Comparison of ENCODE assay signal across 8 mouse cellular contexts in genomic region chr19:47178431-47179271, GRCm38 (mm10). TPM values are rescaled to one million over a fixed set of nuclear protein-coding genes. Genes with fewer than 3 reads are reported as not detected.
DNase-seq lines count a peak whose midpoint lies in the region; ATAC-seq and TF ChIP-seq lines count a peak whose summit lies in the region.

TSS of gene Neurl1a (plus strand) at chr19:47178820.

- no peaks in the 10 kb centered on the region for H3K79me2 ChIP-seq in C2C12 (ENCODE audit: control insufficient read depth, insufficient read depth)

- peak; percentile 67 for ATAC-seq in embryonic facial prominence, embryonic 14.5 days (ENCODE audit: low read depth)
- peak; percentile 66 for ATAC-seq in heart, embryonic 12.5 days (ENCODE audit: insufficient number of reproducible peaks, low FRiP score)
- ATAC-seq in liver, postnatal 0 days = peak; percentile 44

- peak within 1 kb of the TSS; percentile 99 for H3K4me2 ChIP-seq in embryonic facial prominence, embryonic 14.5 days (ENCODE audit: low read depth, low read length)
- peak within 1 kb of the TSS; percentile 98 for H3K4me2 ChIP-seq in heart, embryonic 12.5 days
- H3K4me2 ChIP-seq in liver, postnatal 0 days (ENCODE audit: low read depth, low read length) = peak within 1 kb of the TSS; percentile 90

- peak within 1 kb of the TSS; percentile 32 for H3K4me3 ChIP-seq in C2C12 (ENCODE audit: insufficient read depth, poor library complexity, severe bottlenecking)
- H3K4me3 ChIP-seq in embryonic facial prominence, embryonic 14.5 days (ENCODE audit: low read depth, low read length) = peak within 1 kb of the TSS; percentile 75
- H3K4me3 ChIP-seq in heart, embryonic 12.5 days = peak within 1 kb of the TSS; percentile 75
- H3K4me3 ChIP-seq in liver, postnatal 0 days (ENCODE audit: low read depth, low read length) = peak within 1 kb of the TSS; percentile 56

- TF ChIP-seq CTCF in C2C12 (IDR thresholded peaks at IDR 0.05; ENCODE audit: control insufficient read depth, insufficient read depth, insufficient read length) = no peak
- TF ChIP-seq CTCF in liver, postnatal 0 days (IDR thresholded peaks at IDR 0.05; ENCODE audit: low read depth) = no peak

- peaks cover 7% of the 10 kb centered on the region for H3K27me3 ChIP-seq in C2C12 (ENCODE audit: control insufficient read depth, insufficient read depth, insufficient read length)
- H3K27me3 ChIP-seq in embryonic facial prominence, embryonic 14.5 days (replicated peaks; ENCODE audit: control insufficient read depth, insufficient read depth, low read length) = peaks cover 18% of the 10 kb centered on the region
- H3K27me3 ChIP-seq in heart, embryonic 12.5 days (replicated peaks) = peaks cover 56% of the 10 kb centered on the region
- H3K27me3 ChIP-seq in liver, postnatal 0 days (ENCODE audit: insufficient read depth, low read length) = peaks cover 38% of the 10 kb centered on the region

- H3K9me3 ChIP-seq in embryonic facial prominence, embryonic 14.5 days (ENCODE audit: control insufficient read depth, low read length) = peaks cover 4% of the 10 kb centered on the region; the same call in 1 of the 2 replicates
- H3K9me3 ChIP-seq in heart, embryonic 12.5 days (replicated peaks) = peaks cover 9% of the 10 kb centered on the region; the same call in 1 of the 2 replicates
- H3K9me3 ChIP-seq in liver, postnatal 0 days (ENCODE audit: low read length) = no peaks in the 10 kb centered on the region

- no peak for TF ChIP-seq EP300 in liver, postnatal 0 days (IDR thresholded peaks at IDR 0.05; ENCODE audit: low read depth)

- H3ac ChIP-seq in C2C12 (ENCODE audit: control insufficient read depth, insufficient read length, low read depth) = peak within 1 kb of the TSS; percentile 63

- DNase-seq in adrenal gland, postnatal 25 days = peak; percentile 67
- DNase-seq in embryonic facial prominence, embryonic 14.5 days (ENCODE audit: low spot score) = peak; percentile 85
- DNase-seq in layer of hippocampus, adult 18-20 months (ENCODE audit: low spot score in 2 of 2) = peak in 1 of 2 experiments; percentile 69
- DNase-seq in liver, postnatal 0 days = peak; percentile 34
- DNase-seq in ovary, adult 18-20 months (ENCODE audit: low spot score) = peak; percentile 42
- peak; percentile 40 for DNase-seq in urinary bladder, postnatal 25 days (ENCODE audit: low spot score)

- peak within 1 kb of the TSS; percentile 76 for H3K9ac ChIP-seq in embryonic facial prominence, embryonic 14.5 days (ENCODE audit: low read depth, low read length)
- H3K9ac ChIP-seq in heart, embryonic 12.5 days = peak within 1 kb of the TSS; percentile 76
- peak within 1 kb of the TSS; percentile 30 for H3K9ac ChIP-seq in liver, postnatal 0 days (replicated peaks)

- no peaks in the 10 kb centered on the region for H3K36me3 ChIP-seq in C2C12 (ENCODE audit: control insufficient read depth, insufficient read depth)
- H3K36me3 ChIP-seq in embryonic facial prominence, embryonic 14.5 days (ENCODE audit: control insufficient read depth, insufficient read depth, low read length) = no peaks in the 10 kb centered on the region
- H3K36me3 ChIP-seq in heart, embryonic 12.5 days = no peaks in the 10 kb centered on the region
- H3K36me3 ChIP-seq in liver, postnatal 0 days (replicated peaks; ENCODE audit: insufficient read depth, low read length) = no peaks in the 10 kb centered on the region

- no peaks in the 10 kb centered on the region for H3K79me3 ChIP-seq in C2C12 (ENCODE audit: low read depth)

- 0 out of 2 replicates have a peak within 1 kb of the TSS, but pooled peaks have one; percentile 33 for H3K27ac ChIP-seq in embryonic facial prominence, embryonic 14.5 days (replicated peaks; ENCODE audit: low read depth, low read length)
- H3K27ac ChIP-seq in heart, embryonic 12.5 days (ENCODE audit: poor library complexity, severe bottlenecking) = no peak within 1 kb of the TSS
- no peak within 1 kb of the TSS for H3K27ac ChIP-seq in liver, postnatal 0 days (ENCODE audit: low read depth)

- peaks cover 5% of the 10 kb centered on the region for H3K4me1 ChIP-seq in embryonic facial prominence, embryonic 14.5 days (ENCODE audit: control insufficient read depth, insufficient read depth, low read length)
- H3K4me1 ChIP-seq in heart, embryonic 12.5 days (replicated peaks) = peaks cover 7% of the 10 kb centered on the region
- peaks cover 4% of the 10 kb centered on the region for H3K4me1 ChIP-seq in liver, postnatal 0 days (ENCODE audit: insufficient read depth)

- WGBS in embryonic facial prominence, embryonic 14.5 days = under 1% methylated on average over 21 of the region's 98 CpGs
- under 1% methylated on average over 65 of the region's 98 CpGs for WGBS in heart, embryonic 12.5 days
- WGBS in liver, postnatal 0 days (ENCODE audit: insufficient replicate concordance) = under 1% methylated on average over 67 of the region's 98 CpGs

TF ChIP-seq in C2C12, 6 proteins besides CTCF, POLR2A, EP300 and RAD21:
- TF ChIP-seq MYOG (IDR thresholded peaks at IDR 0.05; ENCODE audit: control insufficient read depth, extremely low read depth, insufficient read length) (no peak), FOSL1 (IDR thresholded peaks at IDR 0.05; ENCODE audit: insufficient read depth, low read length, poor library complexity, severe bottlenecking) (no peak), MAX (IDR thresholded peaks at IDR 0.05) (no peak), CEBPB (IDR thresholded peaks at IDR 0.05; ENCODE audit: low read depth) (no peak), MYOD1 (IDR thresholded peaks at IDR 0.05; ENCODE audit: control insufficient read depth, insufficient read length, low read depth) (no peak), USF1 (IDR thresholded peaks at IDR 0.05; ENCODE audit: low read depth) (no peak)

RNA-seq across cellular contexts. Expression of gene Neurl1a, which starts in this region (rescaled TPM):
- polyA plus RNA-seq in C2C12 (2012; fragmentation: generic; extraction: Trizol) = 3.7 TPM
- 13.0 and 13.9 TPM in 2 replicates for total RNA-seq in adrenal gland, postnatal 25 days (2021)
- 7.1 and 8.2 TPM in 2 replicates for polyA plus RNA-seq in embryonic facial prominence, embryonic 14.5 days (2014; fragmentation: Nextera tagmentation; extraction: Ambion mirVana)
- polyA plus RNA-seq in heart, embryonic 12.5 days (2016; fragmentation: Nextera tagmentation; extraction: Ambion mirVana) = 2.3 and 2.8 TPM in 2 replicates
- total RNA-seq in layer of hippocampus, adult 18-20 months (2021) = 100 to 1,000 TPM; 194 to 204 TPM
- 0.76 and 0.89 TPM in 2 replicates for polyA plus RNA-seq in liver, postnatal 0 days (2015; fragmentation: Nextera tagmentation; extraction: Ambion mirVana)

Comparison
In these comparisons a context has a peak if more than half of its experiments do, and no peak if none do; other contexts are left out.
1. RNA of gene Neurl1a (total RNA-seq): 194 to 204 TPM in layer of hippocampus, adult 18-20 months; 13.0 to 13.9 TPM in adrenal gland, postnatal 25 days; every median in the first group is over 10 times any median in the second.
2. Peak in DNase-seq, ATAC-seq, H3K4me3 ChIP-seq, H3K9ac ChIP-seq and H3K4me2 ChIP-seq in liver, postnatal 0 days; RNA of the gene not detected or under 1 TPM.
3. Peak in every context shown above with its lines, with median percentiles within 50 percentile points of each other: H3K4me3 ChIP-seq, ATAC-seq, H3K4me2 ChIP-seq and H3K9ac ChIP-seq.